In the genomic region with DNA sequence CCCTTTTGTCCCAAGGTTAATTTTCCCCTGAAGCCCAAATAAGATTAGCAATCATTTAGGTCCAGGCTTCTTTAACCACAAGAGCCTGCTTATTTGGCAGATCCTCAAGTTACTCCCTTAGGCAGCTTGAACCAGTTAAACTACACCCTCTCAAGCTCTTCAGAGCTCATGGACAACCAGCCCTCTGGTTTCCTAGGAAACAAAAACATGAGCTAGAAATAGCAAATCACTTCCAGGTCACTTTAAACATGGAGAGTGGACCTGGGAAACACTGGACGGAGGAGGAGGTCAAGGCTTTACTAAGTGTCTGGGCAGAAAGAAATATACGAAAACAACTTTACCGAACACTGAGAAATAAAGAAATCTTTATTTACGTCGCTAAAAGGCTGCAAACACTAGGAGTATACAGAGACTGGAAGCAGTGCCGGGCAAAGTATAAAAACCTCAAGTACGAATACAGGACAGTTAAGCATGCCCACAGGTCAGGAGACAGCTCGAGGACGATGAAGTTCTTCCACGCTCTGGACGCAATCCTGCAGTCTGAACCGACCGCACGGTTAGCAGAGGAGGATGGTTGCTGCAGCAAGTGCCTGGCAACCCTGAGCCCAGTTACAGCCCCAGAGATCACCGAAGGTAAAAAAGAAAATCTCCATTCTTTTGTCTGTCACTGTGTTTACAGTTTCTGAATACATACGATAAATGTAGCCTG, we compare ENCODE assay signal across 9 mouse cellular contexts. TPM values are rescaled to one million over a fixed set of nuclear protein-coding genes. Genes with fewer than 3 reads are reported as not detected.
DNase-seq lines count a peak whose midpoint lies in the region; ATAC-seq lines count a peak whose summit lies in the region.
"Had no signal": no experiment of that assay in that cellular context is flagged by ENCODE, and none has a peak within 500 bp of the region (broad histone marks: within the 10 kb centered on the region; RNA-seq: fewer than 3 reads in every experiment).

No protein-coding gene starts in this region.

- H3K4me3 ChIP-seq in kidney, embryonic 14.5 days (ENCODE audit: low read length) = no peak overlapping the region
- H3K4me3 ChIP-seq: erythroblast, embryonic 14.5 days had no signal

- no peak overlapping the region for H3K4me2 ChIP-seq in kidney, embryonic 14.5 days (replicated peaks; ENCODE audit: low read depth, low read length)

- DNase-seq in embryo, embryonic 10.5 days (ENCODE audit: low spot score) = peak; percentile 36
- no peak for DNase-seq in embryo, embryonic 9.5 days (ENCODE audit: extremely low spot score)
- DNase-seq in ovary, adult 18-20 months (ENCODE audit: low spot score) = peak; percentile 56
- DNase-seq in ovary, postnatal 36 days (ENCODE audit: low spot score) = no peak
- DNase-seq in mesoderm, embryonic 11.5 days (ENCODE audit: low read depth, low spot score) = peak; percentile 19
- DNase-seq in thymus, postnatal 14 days = no peak
- DNase-seq in spleen, postnatal 10 days (ENCODE audit: low spot score in 2 of 2) = no peak

- no peaks in the 10 kb centered on the region for H3K4me1 ChIP-seq in kidney, embryonic 14.5 days (ENCODE audit: control insufficient read depth, insufficient read depth, low read length)

- 59% methylated on average over 16 of the region's 16 CpGs for WGBS in kidney, embryonic 14.5 days

- H3K36me3 ChIP-seq in kidney, embryonic 14.5 days (ENCODE audit: control insufficient read depth, insufficient read depth, low read length) = peaks cover 24% of the 10 kb centered on the region; the same call in 1 of the 2 replicates

- peak; percentile 51; the same call in 1 of the 2 replicates for ATAC-seq in kidney, embryonic 14.5 days (ENCODE audit: low FRiP score, low TSS enrichment)

- no peak overlapping the region for H3K9ac ChIP-seq in kidney, embryonic 14.5 days (ENCODE audit: low read depth, low read length)

- 0 out of 2 replicates have a peak, but pooled peaks cover 3% of the 10 kb centered on the region for H3K9me3 ChIP-seq in kidney, embryonic 14.5 days (ENCODE audit: control insufficient read depth, low read length)

- no peaks in the 10 kb centered on the region for H3K27me3 ChIP-seq in kidney, embryonic 14.5 days (ENCODE audit: control insufficient read depth, insufficient read depth, low read length)

- H3K27ac ChIP-seq in kidney, embryonic 14.5 days (ENCODE audit: low read depth, low read length) = peak overlapping the region; percentile 49; the same call in 1 of the 2 replicates

RNA-seq across cellular contexts. Expression of a gene that starts 22.8 kb away (rescaled TPM):
- 343 and 349 TPM in 2 replicates for polyA plus RNA-seq in kidney, embryonic 14.5 days (2014; fragmentation: Nextera tagmentation; extraction: Ambion mirVana)

RNA-seq across cellular contexts. Expression of a gene that starts 23.0 kb away (rescaled TPM):
- 13.2 and 20.8 TPM in 2 replicates for polyA plus RNA-seq in kidney, embryonic 14.5 days (2014; fragmentation: Nextera tagmentation; extraction: Ambion mirVana)

RNA-seq across cellular contexts. Expression of a gene that starts 23.1 kb away (rescaled TPM):
- 34.9 and 51.7 TPM in 2 replicates for polyA plus RNA-seq in kidney, embryonic 14.5 days (2014; fragmentation: Nextera tagmentation; extraction: Ambion mirVana)

RNA-seq across cellular contexts. Expression of a gene that starts 46.2 kb away (rescaled TPM):
- polyA plus RNA-seq in kidney, embryonic 14.5 days (2014; fragmentation: Nextera tagmentation; extraction: Ambion mirVana) = 77.6 and 103 TPM in 2 replicates

Comparison
In these comparisons a context has a peak if more than half of its experiments do, and no peak if none do; other contexts are left out.
1. DNase-seq: peak in embryo, embryonic 10.5 days (single experiment), ovary, adult 18-20 months (single experiment) and mesoderm, embryonic 11.5 days (single experiment); none in embryo, embryonic 9.5 days (single experiment), ovary, postnatal 36 days (single experiment), thymus, postnatal 14 days (single experiment) and spleen, postnatal 10 days (0 of 2).